Mouse (Mus musculus): ENCODE measurements around the gene Lamb2.

Gene Lamb2

GRCm38 (mm10) chr9:108491286-108491580, 11.7 kb downstream of the Lamb2 start:
- no peak for DNase-seq (ENCODE audit: low spot score in 2 of 2)

DNA sequence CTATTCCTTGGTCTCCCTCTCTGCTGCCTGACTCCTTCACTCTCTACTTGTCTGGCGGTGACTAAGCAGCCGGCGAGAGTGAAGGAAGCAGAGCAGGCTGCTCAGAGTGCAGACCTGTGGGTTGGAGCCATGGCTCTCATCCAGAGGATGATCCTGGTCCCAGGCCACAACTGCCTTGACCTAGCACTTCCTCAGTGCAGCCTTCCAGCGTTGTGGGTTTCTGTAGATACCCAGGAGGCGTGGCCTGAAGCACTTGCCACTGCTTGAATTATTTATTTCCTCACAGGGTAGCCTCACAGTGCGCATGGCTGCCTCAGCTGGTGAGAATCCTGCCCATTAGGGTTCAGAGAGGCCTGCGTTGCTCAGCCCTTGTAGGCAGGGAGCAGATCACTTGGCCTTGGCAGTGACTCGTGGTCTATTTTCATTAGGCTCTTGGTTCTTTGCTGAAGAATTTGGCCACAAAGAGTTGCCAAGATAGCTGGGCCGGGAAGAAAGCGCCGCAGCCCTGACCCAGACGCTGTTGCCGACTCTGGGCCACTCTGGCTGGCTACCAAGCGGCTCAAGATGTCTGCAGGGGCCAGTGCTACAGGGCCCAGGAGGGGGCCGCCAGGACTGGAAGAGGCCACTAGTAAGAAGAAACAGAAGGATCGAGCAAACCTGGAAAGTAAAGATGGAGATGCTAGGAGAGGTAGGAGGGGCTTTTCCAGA, 12.7 kb downstream of the Lamb2 start:
- no peak for DNase-seq (ENCODE audit: low spot score in 2 of 2)

DNA sequence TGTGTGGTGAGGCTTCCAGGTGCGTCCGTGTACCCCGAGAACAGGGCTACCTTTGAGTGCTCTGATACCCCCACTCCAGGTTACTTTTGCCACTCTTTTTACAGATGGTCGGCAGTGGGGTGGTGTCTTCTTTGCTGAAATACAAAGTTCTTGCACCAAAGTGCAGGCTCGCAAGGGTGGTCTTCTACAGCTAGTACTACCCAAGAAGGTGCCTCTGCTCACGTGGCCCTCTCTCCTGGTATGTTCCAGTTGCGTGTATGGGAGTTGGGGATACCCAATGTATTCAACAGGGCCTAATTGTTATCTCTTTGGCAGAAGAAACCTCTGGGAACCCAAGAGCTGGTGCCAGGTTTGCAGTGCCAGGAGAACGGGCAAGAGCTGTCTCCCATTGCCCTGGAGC, 13.7 kb downstream of the Lamb2 start:
- no peak for DNase-seq (ENCODE audit: low spot score in 2 of 2)

DNA sequence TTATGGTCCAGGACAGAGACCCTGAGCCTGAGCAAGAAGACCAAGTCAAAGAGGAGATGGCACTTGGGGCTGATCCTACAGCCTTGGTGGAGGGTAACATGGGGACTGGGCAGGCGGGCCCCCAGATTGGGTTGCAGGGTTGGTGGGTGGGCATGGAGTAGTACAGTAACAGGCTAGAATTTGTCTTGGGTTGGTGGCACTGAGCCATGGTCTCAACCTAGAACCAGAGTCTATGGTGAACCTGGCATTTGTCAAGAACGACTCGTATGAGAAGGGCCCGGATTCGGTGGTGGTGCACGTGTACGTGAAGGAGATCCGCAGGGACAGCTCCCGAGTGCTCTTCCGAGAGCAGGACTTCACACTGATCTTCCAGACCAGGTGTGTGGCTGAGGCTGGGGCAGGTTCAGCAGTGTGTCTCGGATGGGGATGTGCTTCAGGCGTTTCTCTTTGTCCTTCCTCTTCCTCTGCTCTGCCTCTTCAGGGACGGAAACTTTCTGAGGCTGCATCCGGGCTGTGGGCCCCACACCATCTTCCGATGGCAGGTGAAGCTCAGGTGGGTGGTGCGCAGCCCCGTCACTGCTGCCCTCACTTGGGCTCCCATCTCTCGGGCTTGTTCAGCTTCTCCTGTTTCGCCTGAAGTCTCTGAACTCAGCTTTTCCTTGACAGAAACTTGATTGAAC, 14.8 kb downstream of the Lamb2 start:
- DNase-seq (ENCODE audit: low spot score in 2 of 2): no peak

- DNase-seq (ENCODE audit: low spot score in 2 of 2): no peak
Observed at GRCm38 (mm10) chr9:108494905-108495304, 15.4 kb downstream of the Lamb2 start.

DNA sequence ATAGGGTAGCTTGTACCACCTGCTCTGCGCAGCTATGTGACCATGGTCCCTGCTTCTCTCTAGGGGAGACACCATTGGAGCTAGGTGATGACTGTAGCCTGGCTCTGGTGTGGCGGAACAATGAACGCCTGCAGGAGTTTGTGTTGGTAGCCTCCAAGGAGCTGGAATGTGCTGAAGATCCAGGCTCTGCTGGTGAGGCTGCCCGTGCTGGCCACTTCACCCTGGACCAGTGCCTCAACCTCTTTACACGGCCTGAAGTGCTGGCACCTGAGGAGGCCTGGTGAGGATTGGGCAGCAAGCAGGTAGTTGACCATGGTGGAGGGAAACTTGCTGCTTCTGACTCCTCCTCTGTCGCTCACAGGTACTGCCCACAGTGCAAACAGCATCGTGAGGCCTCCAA, 19.7 kb downstream of the Lamb2 start:
- DNase-seq (ENCODE audit: low spot score in 2 of 2): no peak

- DNase-seq (ENCODE audit: low spot score in 2 of 2): no peak
Observed at GRCm38 (mm10) chr9:108499943-108500342, 20.4 kb downstream of the Lamb2 start.

DNA sequence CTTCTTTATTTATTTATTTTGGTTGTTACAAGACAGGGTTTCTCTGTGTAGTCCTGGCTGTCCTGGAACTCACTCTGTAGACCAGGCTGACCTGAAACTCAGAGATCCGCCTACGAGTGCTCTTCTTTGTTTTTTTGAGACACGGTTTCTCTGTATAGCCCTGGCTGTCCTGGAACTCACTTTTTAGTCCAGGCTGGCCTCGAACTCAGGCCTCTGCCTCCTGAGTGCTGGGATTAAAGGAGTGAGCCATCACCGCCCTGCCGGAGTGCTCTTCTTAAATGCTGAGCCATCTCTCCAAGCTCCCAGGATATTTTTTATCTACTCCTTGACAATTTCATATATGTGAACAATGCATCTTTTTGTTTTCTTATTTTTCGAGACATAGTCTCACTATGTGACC, 27.4 kb downstream of the Lamb2 start:
- no peak for DNase-seq (ENCODE audit: low spot score in 2 of 2)

DNA sequence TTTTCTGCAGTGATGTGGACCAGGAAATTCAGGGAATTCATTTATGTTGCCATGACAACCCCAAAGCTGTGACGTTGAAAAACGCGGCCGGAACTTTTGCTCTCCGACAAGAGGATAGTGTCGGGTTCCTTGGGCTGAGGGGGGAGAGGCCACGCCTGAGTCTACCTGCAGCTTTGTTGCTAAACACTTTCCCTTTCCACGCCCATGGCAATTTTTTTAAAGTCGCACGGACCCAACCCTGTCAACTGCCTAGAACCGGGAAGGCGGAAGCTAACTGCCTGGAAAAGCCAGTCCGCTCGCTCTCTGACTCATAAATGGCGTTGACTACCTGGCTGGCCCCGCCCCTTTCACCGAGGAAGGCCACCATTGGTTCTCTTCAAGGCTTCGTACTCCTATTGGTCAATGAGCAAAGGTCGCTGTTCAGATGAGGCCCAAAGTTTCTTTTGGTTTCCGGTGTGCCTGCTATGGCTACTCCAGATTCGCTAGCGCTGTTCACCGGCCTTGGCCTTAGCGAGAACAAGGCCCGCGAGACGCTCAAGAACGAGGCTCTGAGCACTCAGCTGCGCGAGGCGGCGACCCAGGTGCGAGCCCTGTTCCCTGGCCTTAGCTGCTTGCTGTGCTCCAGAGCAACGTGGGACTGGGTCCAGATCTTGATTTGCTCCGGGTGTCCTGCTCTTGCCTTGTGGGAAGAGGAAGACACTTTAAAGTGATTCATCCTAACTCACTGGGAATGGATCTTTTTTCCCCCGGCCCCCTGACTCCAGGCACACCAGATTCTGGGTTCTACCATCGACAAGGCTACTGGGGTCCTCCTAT, 28.3 kb downstream of the Lamb2 start, which contains the start of gene Qars:
Gene Qars, plus strand, starts transcription at position 88 of the 816 bp plus-strand sequence.
- DNase-seq (ENCODE audit: low spot score in 2 of 2): peak; percentile 92 to 93

- DNase-seq (ENCODE audit: low spot score in 2 of 2): peak in 1 of 2 experiments; percentile 4
Observed at GRCm38 (mm10) chr9:108508776-108509175, 29.2 kb downstream of the Lamb2 start.

- DNase-seq (ENCODE audit: low spot score in 2 of 2): peak; percentile 95 to 96
Observed at GRCm38 (mm10) chr9:108516380-108517251, 37.1 kb downstream of the Lamb2 start, which contains the start of gene Qrich1. Gene Qrich1 (plus strand): TSS chr9:108516806.

DNA sequence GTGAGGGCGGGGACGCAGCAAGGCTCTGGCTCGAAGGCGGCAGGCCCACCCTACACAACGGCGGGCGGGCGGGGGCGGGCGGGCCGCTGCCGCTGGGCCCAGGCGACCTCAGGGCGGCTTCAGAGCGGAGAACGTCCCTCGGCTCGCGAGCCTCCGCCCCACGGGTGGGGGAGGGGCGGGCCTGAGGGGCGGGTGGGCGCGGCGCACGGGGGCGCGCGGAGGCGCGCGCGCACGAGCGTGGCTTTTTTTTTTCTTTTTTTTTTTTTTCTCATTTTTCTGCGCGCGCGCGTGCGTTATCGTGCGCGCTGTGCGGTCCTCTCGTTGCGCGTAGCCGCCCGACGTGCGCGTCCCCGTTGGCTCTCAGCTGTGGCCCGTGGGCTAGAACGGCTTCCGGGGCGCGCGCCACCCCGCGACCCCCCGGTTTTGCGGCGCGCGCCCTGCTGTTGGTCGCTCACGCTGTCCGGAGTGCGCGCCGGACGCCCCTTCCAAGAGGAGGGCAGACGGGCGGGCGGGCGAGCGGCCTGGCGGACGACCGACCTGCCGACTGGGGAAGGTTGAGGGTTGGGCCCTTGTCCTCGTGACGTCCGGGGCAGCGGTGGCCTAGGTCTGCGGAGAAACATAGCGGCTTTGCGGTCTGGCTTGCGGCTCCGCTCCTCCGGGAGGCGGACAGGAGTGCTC, 37.9 kb downstream of the Lamb2 start:
- peak; percentile 74 to 86 for DNase-seq (ENCODE audit: low spot score in 2 of 2)

GRCm38 (mm10) chr9:108517931-108518332, 38.4 kb downstream of the Lamb2 start:
- DNase-seq (ENCODE audit: low spot score in 2 of 2): no peak

GRCm38 (mm10) chr9:108521604-108522003, 42.1 kb downstream of the Lamb2 start:
- no peak for DNase-seq (ENCODE audit: low spot score in 2 of 2)

DNA sequence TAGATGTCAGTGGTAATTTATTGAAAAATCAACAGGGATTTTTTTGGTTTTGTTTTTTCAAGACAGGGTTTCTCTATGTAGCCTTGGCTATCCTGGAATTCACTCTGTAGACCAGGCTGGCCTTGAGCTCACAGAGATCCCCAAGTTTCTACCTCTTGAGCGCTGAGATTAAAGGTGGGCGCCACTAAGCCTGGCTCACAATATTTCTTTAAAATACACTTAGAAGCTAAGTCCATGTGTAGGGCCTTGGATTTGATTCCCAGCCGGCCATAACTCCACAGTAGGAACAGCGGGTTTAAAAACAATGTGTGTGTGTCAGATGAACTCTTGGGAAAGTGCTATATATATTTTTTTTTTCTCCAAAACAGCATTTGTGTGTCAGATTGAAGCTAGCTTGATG, 43.8 kb downstream of the Lamb2 start:
- DNase-seq (ENCODE audit: low spot score in 2 of 2): no peak

DNA sequence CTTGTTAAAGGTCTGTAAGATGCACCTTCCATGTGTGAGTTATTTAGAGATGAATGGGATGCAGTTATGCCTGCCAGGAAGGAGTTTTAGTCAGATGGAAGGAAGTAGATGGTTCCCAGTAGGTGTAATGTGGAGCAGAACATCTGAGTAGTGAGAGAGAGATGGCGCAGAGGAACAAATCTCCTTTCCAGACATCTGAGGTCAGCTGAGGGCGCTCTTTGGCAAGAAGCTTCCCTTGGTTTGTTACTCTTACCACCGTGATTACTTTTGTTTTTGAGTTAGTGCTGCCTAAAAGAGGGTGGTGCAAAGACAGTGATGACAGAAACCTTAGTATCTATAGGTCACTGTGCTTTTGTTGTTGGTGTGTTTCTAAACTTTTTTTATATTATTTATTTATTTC, 45.9 kb downstream of the Lamb2 start:
- DNase-seq (ENCODE audit: low spot score in 2 of 2): no peak

DNA sequence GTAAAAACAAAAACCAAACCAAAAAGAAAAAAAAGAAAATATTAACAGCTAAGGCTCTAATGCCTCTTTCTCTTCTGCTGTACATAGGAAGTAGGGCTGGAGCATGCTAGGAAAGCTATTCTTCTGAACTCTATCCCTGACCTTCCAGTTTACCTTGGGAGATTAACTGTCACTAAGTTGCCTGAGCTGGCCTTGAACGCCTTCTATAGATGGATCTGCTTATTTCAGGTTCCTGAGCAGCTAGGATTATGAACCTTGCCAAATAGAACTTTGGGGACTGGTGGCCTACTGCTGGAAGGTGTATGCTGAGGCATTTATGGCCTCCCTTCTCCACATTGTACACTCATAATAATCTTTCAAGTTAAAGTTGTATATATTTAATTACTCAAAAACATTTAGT, 51.4 kb downstream of the Lamb2 start:
- no peak for DNase-seq (ENCODE audit: low spot score in 2 of 2)

DNA sequence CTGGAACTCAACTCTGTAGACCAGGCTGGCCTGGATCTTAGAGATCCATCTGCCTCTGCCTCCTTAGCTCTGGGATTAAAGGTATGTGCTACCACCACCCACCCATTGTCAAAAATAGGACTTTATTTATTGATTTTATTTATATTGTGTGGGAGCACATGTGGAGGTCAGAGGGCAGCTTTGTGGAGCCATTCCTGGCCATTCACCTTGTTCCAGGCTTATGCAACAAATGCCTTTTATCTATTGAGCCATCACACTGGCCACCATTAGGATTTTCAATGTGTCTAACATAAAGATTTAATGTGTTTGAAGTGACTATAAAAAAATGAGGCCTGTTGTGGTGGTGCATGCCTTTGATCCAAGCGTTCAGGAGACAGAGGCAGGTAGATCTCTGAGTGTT, 52.0 kb downstream of the Lamb2 start:
- no peak for DNase-seq (ENCODE audit: low spot score in 2 of 2)

Measured in frontal cortex, postnatal 10 days (tissue).